Mouse (Mus musculus): Measurements from ENCODE around the gene Dusp2.
A peak's percentile ranks its signal among the peaks of the same experiment; 100 is the strongest.

Gene Dusp2

GRCm38 (mm10) chr2:127367126-127367820 lies 31.3 kb downstream of the Dusp2 start:
- no peak for DNase-seq (ENCODE audit: low spot score in 2 of 2)

- no peak for DNase-seq (ENCODE audit: low spot score in 2 of 2)
Observed at GRCm38 (mm10) chr2:127369703-127370376, 33.9 kb downstream of the Dusp2 start.

GRCm38 (mm10) chr2:127370561-127371483 lies 34.9 kb downstream of the Dusp2 start:
- DNase-seq (ENCODE audit: low spot score in 2 of 2): no peak

- no peak for DNase-seq (ENCODE audit: low spot score in 2 of 2)
Observed at GRCm38 (mm10) chr2:127371484-127371861, 35.5 kb downstream of the Dusp2 start.

- no peak for DNase-seq (ENCODE audit: low spot score in 2 of 2)
Observed at GRCm38 (mm10) chr2:127372082-127372481, 36.1 kb downstream of the Dusp2 start.

GRCm38 (mm10) chr2:127374131-127374530 lies 38.2 kb downstream of the Dusp2 start:
- DNase-seq (ENCODE audit: low spot score in 2 of 2): no peak

- DNase-seq (ENCODE audit: low spot score in 2 of 2): no peak
Observed at GRCm38 (mm10) chr2:127375087-127375486, 39.1 kb downstream of the Dusp2 start.

- DNase-seq (ENCODE audit: low spot score in 2 of 2): peak in 1 of 2 experiments; percentile 12
Observed at GRCm38 (mm10) chr2:127375759-127376341, 39.9 kb downstream of the Dusp2 start.

GRCm38 (mm10) chr2:127376423-127377051 lies 40.6 kb downstream of the Dusp2 start:
- DNase-seq (ENCODE audit: low spot score in 2 of 2): no peak

- DNase-seq (ENCODE audit: low spot score in 2 of 2): no peak
Observed at GRCm38 (mm10) chr2:127377942-127378610, 42.1 kb downstream of the Dusp2 start.

GRCm38 (mm10) chr2:127378611-127378990 lies 42.6 kb downstream of the Dusp2 start:
- DNase-seq (ENCODE audit: low spot score in 2 of 2): no peak

GRCm38 (mm10) chr2:127379250-127379649 lies 43.3 kb downstream of the Dusp2 start:
- DNase-seq (ENCODE audit: low spot score in 2 of 2): no peak

GRCm38 (mm10) chr2:127383881-127384280 lies 47.9 kb downstream of the Dusp2 start:
- no peak for DNase-seq (ENCODE audit: low spot score in 2 of 2)

GRCm38 (mm10) chr2:127387521-127387920 lies 51.6 kb downstream of the Dusp2 start:
- no peak for DNase-seq (ENCODE audit: low spot score in 2 of 2)
